Mouse (Mus musculus): ENCODE results near the gene Gmppb. TPM values are rescaled to one million over a fixed set of nuclear protein-coding genes. Genes with fewer than 3 reads are reported as not detected.
"Not testable (repeated sequence)": the region's sequence is repeated elsewhere in the genome, so short reads cannot be mapped to it uniquely, and the experiment has no call there.

Gene Gmppb
- 10 to 100 TPM; 15.5 to 17.2 TPM for total RNA-seq (2021)
- long read RNA-seq, partial matches to known transcripts, result 0 of 7 reads
- long read RNA-seq, other reads (novel, unspliced or antisense), result 3 of 7 reads

GRCm38 (mm10) chr9:108049016-108049455 is at the start of gene Gmppb:
Gene Gmppb (plus strand): TSS chr9:108049242.
- DNase-seq (ENCODE audit: low spot score in 2 of 2), result peak; percentile 96 to 98

DNA sequence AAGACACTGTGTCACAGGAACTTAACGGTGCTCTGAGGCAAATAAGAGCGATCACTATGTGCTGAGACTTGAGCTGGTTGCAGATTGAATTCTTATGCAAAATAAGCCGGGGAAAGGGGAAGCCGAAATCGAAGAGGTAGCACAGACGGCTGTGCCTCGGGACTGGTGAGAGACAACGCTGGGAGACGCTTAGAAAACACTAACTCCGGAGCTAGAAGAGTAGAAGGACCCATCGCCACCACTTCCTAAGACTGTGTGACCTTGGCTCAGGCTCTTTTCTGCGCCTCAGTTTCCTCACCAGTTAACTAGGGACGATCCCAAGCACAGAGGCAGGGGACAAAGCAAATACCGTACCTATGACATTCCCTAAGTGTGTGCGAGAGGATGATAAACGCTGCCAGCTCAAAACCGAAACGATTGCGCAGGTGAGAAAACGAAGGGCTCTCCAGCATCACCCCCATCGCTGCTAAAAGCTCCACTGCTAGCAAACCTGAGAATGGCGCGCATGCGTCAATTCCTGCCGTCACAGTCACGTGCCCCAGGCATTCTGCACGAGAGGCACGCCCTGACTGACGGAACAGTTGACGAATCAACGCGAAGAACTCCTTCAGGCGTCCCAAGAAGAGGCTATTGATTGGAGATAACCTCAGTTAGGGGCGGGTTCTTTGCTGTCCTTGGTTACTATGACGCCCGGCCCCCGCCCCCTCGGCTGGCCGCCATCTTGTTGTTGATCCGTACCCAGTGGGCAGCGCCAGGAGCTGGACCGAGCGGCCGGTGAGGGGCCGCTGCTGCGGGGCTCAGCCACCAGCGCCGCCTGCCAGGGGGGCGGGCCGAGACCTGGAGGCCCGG is 46.9 kb upstream of the Gmppb start, which contains the start of gene Ip6k1:
Ip6k1 (plus strand) TSS at position 580 of the 849 bp plus-strand sequence.
- DNase-seq (ENCODE audit: low spot score in 2 of 2), result peak; percentile 100

- DNase-seq (ENCODE audit: low spot score in 2 of 2), result no peak
Observed at GRCm38 (mm10) chr9:108002778-108003530, 46.1 kb upstream of the Gmppb start.

DNA sequence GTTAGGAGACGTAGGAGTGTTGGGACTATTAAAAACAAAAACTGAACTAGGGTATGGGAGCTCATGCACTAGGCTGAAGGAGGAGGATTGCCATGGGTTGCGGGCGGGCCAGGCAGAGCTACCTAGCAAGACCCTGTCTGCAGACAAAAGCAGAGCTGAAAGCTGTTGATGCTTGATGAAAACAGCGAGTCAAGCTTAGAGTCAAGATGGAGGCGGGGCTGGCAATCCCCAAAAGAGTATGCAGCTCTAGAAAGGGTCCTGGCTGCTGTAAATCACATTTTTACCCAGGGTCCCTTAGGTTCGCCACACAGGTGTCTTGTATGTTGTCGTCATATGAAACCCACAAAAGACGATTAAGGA is 45.5 kb upstream of the Gmppb start:
- peak in 1 of 2 experiments; percentile 25 for DNase-seq (ENCODE audit: low spot score in 2 of 2)

DNA sequence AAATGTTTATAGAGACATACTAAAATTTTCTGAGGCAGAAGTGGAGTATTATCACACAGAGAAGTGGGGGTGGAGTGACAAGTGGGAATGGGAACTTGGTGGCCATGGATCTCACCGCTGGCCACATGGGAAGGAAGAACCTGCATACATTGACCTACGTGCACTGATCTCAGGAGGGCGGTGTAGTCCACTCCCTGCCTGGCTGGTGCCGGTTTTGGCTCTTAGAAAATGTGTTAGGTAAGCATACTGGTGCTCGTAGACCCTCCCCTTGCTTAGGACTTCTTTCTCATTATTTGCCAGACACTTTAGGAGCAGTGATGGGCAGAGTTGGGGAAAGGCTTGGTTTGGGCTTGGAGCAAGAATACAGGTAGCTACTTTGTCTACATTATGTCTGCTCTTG is 41.0 kb upstream of the Gmppb start:
- DNase-seq (ENCODE audit: low spot score in 2 of 2), result no peak

- DNase-seq (ENCODE audit: low spot score in 2 of 2), result no peak
Observed at GRCm38 (mm10) chr9:108010385-108010784, 38.7 kb upstream of the Gmppb start.

DNA sequence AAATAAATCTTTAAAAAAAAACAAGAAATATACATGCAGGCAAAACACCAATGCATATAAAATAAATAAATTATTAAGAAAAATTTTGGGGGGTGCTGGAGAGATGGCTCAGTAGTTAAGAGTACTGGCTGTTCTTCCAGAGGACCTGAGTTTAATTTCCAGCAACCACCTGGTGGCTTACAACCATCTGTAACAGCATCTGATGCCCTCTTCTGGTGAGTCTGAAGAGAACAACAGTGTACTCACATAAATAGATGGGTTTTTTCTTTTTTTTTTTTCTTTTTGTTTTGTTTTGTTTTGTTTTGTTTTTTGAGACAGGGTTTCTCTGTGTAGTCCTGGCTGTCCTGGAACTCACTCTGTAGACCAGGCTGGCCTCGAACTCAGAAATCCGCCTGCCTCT is 35.5 kb upstream of the Gmppb start:
- DNase-seq (ENCODE audit: low spot score in 2 of 2), result not testable (repeated sequence)

DNA sequence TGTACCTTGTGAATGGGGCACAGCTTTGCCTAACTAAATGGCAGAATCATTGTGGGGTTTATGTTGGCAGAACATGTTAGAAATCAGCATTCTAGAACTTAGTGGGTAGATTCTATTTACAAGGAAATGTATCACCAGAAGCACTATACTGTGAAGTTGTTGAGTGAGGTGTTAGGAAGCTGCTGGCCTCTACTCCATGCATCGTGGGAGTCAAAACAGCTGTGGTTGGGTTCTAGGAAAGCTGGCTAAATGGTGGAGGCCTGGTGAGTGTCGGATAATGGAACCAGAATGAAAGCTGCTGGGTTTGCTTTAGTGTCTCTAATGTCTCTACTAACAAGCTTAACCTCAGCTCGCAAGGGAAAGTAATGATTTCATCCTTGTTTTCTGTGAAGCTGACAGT is 31.9 kb upstream of the Gmppb start:
- no peak for DNase-seq (ENCODE audit: low spot score in 2 of 2)

DNA sequence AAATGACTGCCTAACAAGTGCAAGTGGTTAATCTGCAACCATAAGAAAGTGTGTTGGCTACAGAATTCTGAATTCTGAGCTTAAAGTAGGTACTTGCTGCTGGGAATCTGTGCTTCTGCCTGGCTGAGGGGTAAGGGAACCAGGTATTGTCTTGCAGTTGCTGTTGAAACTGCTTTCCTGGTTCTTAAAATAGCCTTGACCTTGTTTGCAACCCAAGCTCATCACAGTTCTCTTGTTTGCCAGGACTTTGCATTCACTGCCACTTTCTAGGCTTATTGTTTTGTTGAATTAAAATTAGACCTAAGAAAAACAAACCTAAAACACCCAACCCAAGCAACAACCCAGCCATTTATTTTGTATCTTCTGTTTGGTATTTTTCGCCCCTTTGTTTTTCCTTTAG is 28.3 kb upstream of the Gmppb start:
- no peak for DNase-seq (ENCODE audit: low spot score in 2 of 2)

DNA sequence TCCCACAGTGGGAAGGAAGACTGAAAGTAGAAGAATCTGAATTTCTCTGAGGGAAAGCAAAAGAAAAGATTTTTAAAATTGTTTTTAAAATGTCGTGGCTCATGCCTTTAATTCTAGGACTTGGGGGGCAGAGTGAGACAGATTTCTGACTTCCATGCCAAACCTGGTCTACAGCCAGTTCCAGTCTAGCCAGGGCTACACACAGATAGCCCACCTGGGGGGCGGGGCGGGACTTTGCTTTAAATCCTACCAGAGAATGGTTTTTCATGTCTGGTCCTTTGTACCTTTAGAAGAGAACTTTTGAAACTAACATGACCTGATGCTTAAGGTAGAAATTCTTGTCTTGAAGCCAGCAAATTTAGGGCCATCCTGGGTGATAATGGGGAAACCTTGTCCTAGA is 25.8 kb upstream of the Gmppb start:
- no peak for DNase-seq (ENCODE audit: low spot score in 2 of 2)

DNA sequence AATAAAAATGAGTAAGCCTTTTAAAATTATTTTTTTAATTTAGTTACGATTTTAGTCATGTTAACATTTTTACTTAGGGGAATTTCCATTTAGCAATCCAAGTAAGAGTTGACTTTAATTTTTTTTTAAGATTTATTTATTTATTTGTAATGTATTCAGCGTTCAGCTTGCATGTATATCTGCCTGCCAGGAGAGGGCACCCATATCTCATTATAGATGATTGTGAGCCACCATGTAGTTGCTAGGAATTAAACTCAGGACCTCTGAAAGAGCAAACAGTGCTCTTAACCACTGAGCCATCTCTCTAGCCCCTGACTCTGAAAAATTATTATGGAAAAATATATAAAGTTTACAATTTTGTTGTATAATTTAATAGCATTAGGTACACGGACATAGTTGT is 22.5 kb upstream of the Gmppb start:
- DNase-seq (ENCODE audit: low spot score in 2 of 2), result no peak

- no peak for DNase-seq (ENCODE audit: low spot score in 2 of 2)
Observed at GRCm38 (mm10) chr9:108027867-108028266, 21.2 kb upstream of the Gmppb start.

- no peak for DNase-seq (ENCODE audit: low spot score in 2 of 2)
Observed at GRCm38 (mm10) chr9:108032126-108032525, 16.9 kb upstream of the Gmppb start.

- no peak for DNase-seq (ENCODE audit: low spot score in 2 of 2)
Observed at GRCm38 (mm10) chr9:108035331-108036156, 13.5 kb upstream of the Gmppb start.

- no peak for DNase-seq (ENCODE audit: low spot score in 2 of 2)
Observed at GRCm38 (mm10) chr9:108044751-108045492, 4.1 kb upstream of the Gmppb start.

DNA sequence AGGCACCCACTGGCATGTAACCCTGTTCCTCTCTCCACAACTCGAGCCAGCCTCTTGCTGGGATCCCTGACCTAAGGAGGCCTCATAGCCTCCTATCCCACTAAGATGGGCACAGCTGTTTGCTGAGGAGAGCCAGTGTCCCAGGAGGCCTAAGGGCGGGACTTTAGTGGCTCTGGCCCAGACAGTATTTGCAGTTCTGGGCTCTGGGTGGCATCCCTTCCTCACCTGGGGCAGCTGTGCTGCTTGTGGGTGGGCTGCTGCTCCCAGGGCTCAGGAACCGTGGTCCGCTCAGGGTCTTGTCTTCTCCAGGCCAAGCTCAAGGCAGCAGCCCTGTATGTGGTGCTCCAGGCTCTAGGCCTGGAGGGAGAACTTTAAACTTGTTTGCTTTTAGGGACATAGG is 2.5 kb upstream of the Gmppb start:
- no peak for DNase-seq (ENCODE audit: low spot score in 2 of 2)

GRCm38 (mm10) chr9:108047601-108048565 is 1.2 kb upstream of the Gmppb start:
- DNase-seq (ENCODE audit: low spot score in 2 of 2), result no peak

- no peak for DNase-seq (ENCODE audit: low spot score in 2 of 2)
Observed at GRCm38 (mm10) chr9:108048566-108048955, 481 bp upstream of the Gmppb start.

- DNase-seq (ENCODE audit: low spot score in 2 of 2), result no peak
Observed at GRCm38 (mm10) chr9:108049561-108050251, 664 bp downstream of the Gmppb start.
